Mouse (Mus musculus): ENCODE measurements around the gene Col4a2. TPM values are rescaled to one million over a fixed set of nuclear protein-coding genes. Genes with fewer than 3 reads are reported as not detected.
A peak's percentile ranks its signal among the peaks of the same experiment; 100 is the strongest.

Col4a2 gene
- polyA plus RNA-seq, 1 experiment from 2014 or later, result 26.5 TPM

GRCm38 (mm10) chr8:11417762-11418161 lies 105.2 kb downstream of the Col4a2 start:
- Histone ChIP-seq H3K36me3 (ENCODE audit: control insufficient read depth, insufficient read depth, low read length) (no peaks in the 10 kb centered on the region; the same call in none of the 2 replicates), H3K27ac (replicated peaks; ENCODE audit: low read depth, low read length) (no peak overlapping the region), H3K4me3 (ENCODE audit: low read depth, low read length) (no peak overlapping the region), H3K27me3 (ENCODE audit: control insufficient read depth, insufficient read depth, low read length) (no peaks in the 10 kb centered on the region), H3K9me3 (ENCODE audit: control insufficient read depth, low read length) (no peaks in the 10 kb centered on the region), H3K4me1 (ENCODE audit: control insufficient read depth, insufficient read depth, low read length) (no peaks in the 10 kb centered on the region), H3K4me2 (ENCODE audit: low read depth, severe bottlenecking) (no peak overlapping the region), H3K9ac (ENCODE audit: low read length) (no peak overlapping the region)
- WGBS, result 86% methylated on average over 13 of the region's 13 CpGs
- no peak for DNase-seq (ENCODE audit: low spot score)
- no peak for ATAC-seq (ENCODE audit: insufficient number of reproducible peaks, low FRiP score, low TSS enrichment, low read depth)

GRCm38 (mm10) chr8:11419232-11419631 lies 106.6 kb downstream of the Col4a2 start:
- no peaks in the 10 kb centered on the region for H3K9me3 ChIP-seq (ENCODE audit: control insufficient read depth, low read length)
- H3K4me2 ChIP-seq (ENCODE audit: low read depth, severe bottlenecking), result no peak overlapping the region
- ATAC-seq (ENCODE audit: insufficient number of reproducible peaks, low FRiP score, low TSS enrichment, low read depth) (no peak), DNase-seq (ENCODE audit: low spot score) (no peak)
- 40% methylated on average over 6 of the region's 6 CpGs for WGBS
- H3K9ac ChIP-seq (ENCODE audit: low read length), result no peak overlapping the region
- H3K4me3 ChIP-seq (ENCODE audit: low read depth, low read length), result no peak overlapping the region
- H3K27me3 ChIP-seq (ENCODE audit: control insufficient read depth, insufficient read depth, low read length), result no peaks in the 10 kb centered on the region
- no peak overlapping the region for H3K27ac ChIP-seq (replicated peaks; ENCODE audit: low read depth, low read length)
- H3K36me3 ChIP-seq (ENCODE audit: control insufficient read depth, insufficient read depth, low read length), result no peaks in the 10 kb centered on the region; the same call in none of the 2 replicates
- no peaks in the 10 kb centered on the region for H3K4me1 ChIP-seq (ENCODE audit: control insufficient read depth, insufficient read depth, low read length)

DNA sequence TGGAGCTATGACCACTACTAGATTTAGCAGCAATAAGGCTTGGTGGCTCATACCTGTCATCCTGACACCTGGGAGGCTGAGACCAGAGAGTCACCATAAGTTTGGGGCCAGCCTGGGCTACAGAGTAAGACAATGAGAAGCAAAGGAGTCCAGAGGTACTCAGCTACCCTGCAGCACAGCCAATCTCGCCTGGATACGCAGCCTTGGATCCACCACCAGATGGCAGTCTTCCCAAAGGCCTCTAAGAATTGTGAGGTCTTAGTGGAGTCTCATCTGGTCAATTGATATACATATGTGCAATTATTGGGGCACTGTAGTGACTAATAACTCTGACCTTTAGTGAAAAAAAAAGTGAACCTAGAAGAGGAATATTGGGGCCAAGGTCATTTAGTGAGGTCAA lies 107.0 kb downstream of the Col4a2 start:
- Histone ChIP-seq H3K36me3 (ENCODE audit: control insufficient read depth, insufficient read depth, low read length) (no peaks in the 10 kb centered on the region; the same call in none of the 2 replicates), H3K4me2 (ENCODE audit: low read depth, severe bottlenecking) (no peak overlapping the region), H3K27ac (replicated peaks; ENCODE audit: low read depth, low read length) (no peak overlapping the region), H3K4me1 (ENCODE audit: control insufficient read depth, insufficient read depth, low read length) (no peaks in the 10 kb centered on the region), H3K4me3 (ENCODE audit: low read depth, low read length) (no peak overlapping the region), H3K27me3 (ENCODE audit: control insufficient read depth, insufficient read depth, low read length) (no peaks in the 10 kb centered on the region), H3K9ac (ENCODE audit: low read length) (no peak overlapping the region), H3K9me3 (ENCODE audit: control insufficient read depth, low read length) (no peaks in the 10 kb centered on the region)
- 19% methylated on average over 2 of the region's 2 CpGs for WGBS
- ATAC-seq (ENCODE audit: insufficient number of reproducible peaks, low FRiP score, low TSS enrichment, low read depth) (peak; percentile 16; the same call in 1 of the 2 replicates), DNase-seq (ENCODE audit: low spot score) (peak; percentile 78)

DNA sequence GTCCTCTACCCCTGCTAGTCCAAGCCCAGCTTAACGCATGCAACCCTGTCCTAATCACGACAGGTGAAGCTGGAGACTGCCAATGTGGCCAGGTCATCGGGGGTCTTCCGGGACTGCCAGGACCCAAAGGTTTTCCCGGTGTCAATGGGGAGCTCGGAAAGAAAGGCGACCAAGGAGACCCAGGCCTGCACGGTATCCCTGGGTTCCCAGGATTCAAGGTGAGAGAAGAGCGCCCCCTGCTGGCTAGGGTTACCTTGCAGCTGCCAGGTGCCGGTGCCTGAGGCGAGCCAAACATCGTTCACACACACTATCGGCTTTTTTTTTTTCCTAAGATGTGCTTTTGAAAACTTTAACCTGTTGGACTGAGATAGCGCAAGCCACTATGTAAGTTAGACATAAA lies 108.5 kb downstream of the Col4a2 start:
- Histone ChIP-seq H3K9ac (ENCODE audit: low read length) (no peak overlapping the region), H3K4me1 (ENCODE audit: control insufficient read depth, insufficient read depth, low read length) (no peaks in the 10 kb centered on the region), H3K9me3 (ENCODE audit: control insufficient read depth, low read length) (no peaks in the 10 kb centered on the region), H3K27ac (replicated peaks; ENCODE audit: low read depth, low read length) (no peak overlapping the region), H3K4me3 (ENCODE audit: low read depth, low read length) (no peak overlapping the region), H3K4me2 (ENCODE audit: low read depth, severe bottlenecking) (no peak overlapping the region), H3K36me3 (ENCODE audit: control insufficient read depth, insufficient read depth, low read length) (no peaks in the 10 kb centered on the region; the same call in 1 of the 2 replicates), H3K27me3 (ENCODE audit: control insufficient read depth, insufficient read depth, low read length) (no peaks in the 10 kb centered on the region)
- ATAC-seq (ENCODE audit: insufficient number of reproducible peaks, low FRiP score, low TSS enrichment, low read depth) (no peak), DNase-seq (ENCODE audit: low spot score) (peak; percentile 76)
- 61% methylated on average over 14 of the region's 14 CpGs for WGBS

DNA sequence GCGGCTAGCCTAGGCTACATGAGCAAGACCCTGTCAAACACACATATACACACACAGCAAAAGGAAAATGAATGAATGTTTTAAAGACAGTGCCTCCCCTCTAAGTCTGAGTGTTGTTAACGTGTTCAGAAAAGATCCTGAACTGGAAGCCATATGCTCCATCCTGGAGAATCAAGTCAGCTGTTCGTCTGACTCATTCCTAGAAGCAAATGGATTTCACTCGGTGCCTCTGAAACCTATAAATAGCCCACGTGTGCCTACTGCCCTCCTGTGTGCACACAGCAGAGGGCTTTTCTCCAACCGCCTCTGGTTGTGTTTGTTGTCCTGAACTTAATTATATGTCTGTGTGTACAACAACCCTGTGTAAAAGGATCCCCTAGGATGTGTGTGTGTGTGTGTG lies 109.4 kb downstream of the Col4a2 start:
- no peak overlapping the region for H3K9ac ChIP-seq (ENCODE audit: low read length)
- no peaks in the 10 kb centered on the region for H3K27me3 ChIP-seq (ENCODE audit: control insufficient read depth, insufficient read depth, low read length)
- H3K36me3 ChIP-seq (ENCODE audit: control insufficient read depth, insufficient read depth, low read length), result no peaks in the 10 kb centered on the region
- H3K27ac ChIP-seq (replicated peaks; ENCODE audit: low read depth, low read length), result no peak overlapping the region
- ATAC-seq (ENCODE audit: insufficient number of reproducible peaks, low FRiP score, low TSS enrichment, low read depth) (no peak), DNase-seq (ENCODE audit: low spot score) (no peak)
- H3K4me2 ChIP-seq (ENCODE audit: low read depth, severe bottlenecking), result no peak overlapping the region
- H3K9me3 ChIP-seq (ENCODE audit: control insufficient read depth, low read length), result no peaks in the 10 kb centered on the region
- WGBS, result 88% methylated on average over 6 of the region's 6 CpGs
- H3K4me3 ChIP-seq (ENCODE audit: low read depth, low read length), result no peak overlapping the region
- no peaks in the 10 kb centered on the region for H3K4me1 ChIP-seq (ENCODE audit: control insufficient read depth, insufficient read depth, low read length)

DNA sequence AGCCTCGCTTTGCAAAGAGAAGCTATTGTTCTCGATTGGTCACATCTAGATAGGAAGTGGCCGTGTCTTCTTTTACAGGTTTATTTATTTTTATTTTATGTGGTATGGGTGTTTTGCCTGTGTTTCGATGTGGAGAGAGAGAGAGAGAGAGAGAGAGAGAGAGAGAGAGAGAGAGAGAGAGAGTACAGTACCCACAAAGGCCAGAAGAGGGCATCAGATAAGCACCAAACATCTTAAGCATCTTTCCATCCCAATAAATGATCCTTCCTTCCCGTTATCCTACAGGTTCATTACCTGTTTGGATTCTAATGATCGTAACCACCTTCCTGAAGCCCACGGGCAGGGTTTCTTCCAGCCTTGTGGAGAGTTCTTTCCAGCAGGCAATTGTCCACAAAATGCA lies 110.5 kb downstream of the Col4a2 start:
- DNase-seq (ENCODE audit: low spot score) (no peak), ATAC-seq (ENCODE audit: insufficient number of reproducible peaks, low FRiP score, low TSS enrichment, low read depth) (no peak)
- Histone ChIP-seq H3K4me1 (ENCODE audit: control insufficient read depth, insufficient read depth, low read length) (no peaks in the 10 kb centered on the region), H3K4me3 (ENCODE audit: low read depth, low read length) (no peak overlapping the region), H3K9ac (ENCODE audit: low read length) (no peak overlapping the region), H3K9me3 (ENCODE audit: control insufficient read depth, low read length) (no peaks in the 10 kb centered on the region), H3K36me3 (ENCODE audit: control insufficient read depth, insufficient read depth, low read length) (no peaks in the 10 kb centered on the region; the same call in 1 of the 2 replicates), H3K4me2 (ENCODE audit: low read depth, severe bottlenecking) (no peak overlapping the region), H3K27me3 (ENCODE audit: control insufficient read depth, insufficient read depth, low read length) (no peaks in the 10 kb centered on the region), H3K27ac (replicated peaks; ENCODE audit: low read depth, low read length) (no peak overlapping the region)
- 72% methylated on average over 7 of the region's 7 CpGs for WGBS

GRCm38 (mm10) chr8:11430688-11431087 lies 118.1 kb downstream of the Col4a2 start:
- WGBS, result 52% methylated on average over 5 of the region's 5 CpGs
- Histone ChIP-seq H3K9ac (ENCODE audit: low read length) (no peak overlapping the region), H3K27ac (replicated peaks; ENCODE audit: low read depth, low read length) (no peak overlapping the region), H3K9me3 (ENCODE audit: control insufficient read depth, low read length) (no peaks in the 10 kb centered on the region), H3K4me3 (ENCODE audit: low read depth, low read length) (no peak overlapping the region), H3K36me3 (ENCODE audit: control insufficient read depth, insufficient read depth, low read length) (peaks cover 3% of the 10 kb centered on the region), H3K4me2 (ENCODE audit: low read depth, severe bottlenecking) (no peak overlapping the region), H3K4me1 (ENCODE audit: control insufficient read depth, insufficient read depth, low read length) (no peaks in the 10 kb centered on the region), H3K27me3 (ENCODE audit: control insufficient read depth, insufficient read depth, low read length) (no peaks in the 10 kb centered on the region)
- ATAC-seq (ENCODE audit: insufficient number of reproducible peaks, low FRiP score, low TSS enrichment, low read depth), result no peak
- DNase-seq (ENCODE audit: low spot score), result no peak

DNA sequence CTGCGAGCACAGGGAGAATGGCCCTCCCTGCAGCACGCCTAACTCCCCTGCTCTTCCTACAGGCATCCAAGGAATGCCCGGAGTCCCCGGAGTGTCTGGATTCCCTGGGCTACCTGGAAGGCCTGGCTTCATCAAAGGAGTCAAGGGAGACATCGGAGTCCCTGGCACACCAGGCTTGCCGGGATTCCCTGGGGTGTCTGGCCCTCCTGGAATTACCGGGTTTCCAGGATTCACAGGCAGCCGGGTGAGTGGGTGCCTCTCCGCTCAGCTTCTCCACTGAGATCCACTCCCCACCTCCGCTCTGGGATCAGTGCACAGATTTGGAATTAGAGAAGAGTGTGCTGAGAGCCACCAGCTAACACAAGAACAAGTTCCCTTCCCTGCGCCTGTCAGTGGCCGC lies 125.3 kb downstream of the Col4a2 start:
- no peak overlapping the region for H3K4me2 ChIP-seq (ENCODE audit: low read depth, severe bottlenecking)
- no peak overlapping the region for H3K9ac ChIP-seq (ENCODE audit: low read length)
- no peaks in the 10 kb centered on the region for H3K27me3 ChIP-seq (ENCODE audit: control insufficient read depth, insufficient read depth, low read length)
- no peak overlapping the region for H3K4me3 ChIP-seq (ENCODE audit: low read depth, low read length)
- no peaks in the 10 kb centered on the region; the same call in 1 of the 2 replicates for H3K36me3 ChIP-seq (ENCODE audit: control insufficient read depth, insufficient read depth, low read length)
- 48% methylated on average over 12 of the region's 12 CpGs for WGBS
- H3K4me1 ChIP-seq (ENCODE audit: control insufficient read depth, insufficient read depth, low read length), result no peaks in the 10 kb centered on the region
- no peak for ATAC-seq (ENCODE audit: insufficient number of reproducible peaks, low FRiP score, low TSS enrichment, low read depth)
- DNase-seq (ENCODE audit: low spot score), result no peak
- no peaks in the 10 kb centered on the region for H3K9me3 ChIP-seq (ENCODE audit: control insufficient read depth, low read length)
- H3K27ac ChIP-seq (replicated peaks; ENCODE audit: low read depth, low read length), result no peak overlapping the region

DNA sequence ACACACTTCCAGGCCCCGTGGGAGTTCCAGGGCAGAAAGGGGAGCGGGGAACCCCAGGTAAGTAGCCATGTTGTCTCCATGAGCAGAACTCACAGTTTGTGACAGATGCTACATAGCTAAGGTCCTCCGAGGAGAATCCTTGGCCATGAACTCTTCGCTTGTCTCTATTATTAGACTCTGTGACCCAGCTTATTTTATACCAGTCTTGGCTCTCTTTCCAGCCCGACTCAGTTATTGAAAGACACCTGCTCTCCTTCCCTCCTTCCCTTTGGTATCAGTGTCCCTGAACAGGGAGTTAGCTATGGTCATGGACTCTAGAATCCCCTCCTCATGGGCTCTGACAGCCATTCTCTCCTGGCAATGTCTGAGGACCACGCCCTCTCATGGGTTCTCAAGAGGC lies 128.7 kb downstream of the Col4a2 start:
- no peak for DNase-seq (ENCODE audit: low spot score)
- WGBS, result 91% methylated on average over 6 of the region's 6 CpGs
- no peak overlapping the region for H3K27ac ChIP-seq (replicated peaks; ENCODE audit: low read depth, low read length)
- peaks cover 2% of the 10 kb centered on the region; the same call in 1 of the 2 replicates for H3K36me3 ChIP-seq (ENCODE audit: control insufficient read depth, insufficient read depth, low read length)
- no peak for ATAC-seq (ENCODE audit: insufficient number of reproducible peaks, low FRiP score, low TSS enrichment, low read depth)
- no peaks in the 10 kb centered on the region for H3K27me3 ChIP-seq (ENCODE audit: control insufficient read depth, insufficient read depth, low read length)
- no peaks in the 10 kb centered on the region for H3K4me1 ChIP-seq (ENCODE audit: control insufficient read depth, insufficient read depth, low read length)
- H3K4me2 ChIP-seq (ENCODE audit: low read depth, severe bottlenecking), result no peak overlapping the region
- H3K9me3 ChIP-seq (ENCODE audit: control insufficient read depth, low read length), result no peaks in the 10 kb centered on the region
- no peak overlapping the region for H3K9ac ChIP-seq (ENCODE audit: low read length)
- H3K4me3 ChIP-seq (ENCODE audit: low read depth, low read length), result no peak overlapping the region
